Mouse (Mus musculus): ENCODE measurements around the gene Txn2.

The Txn2 gene

GRCm38 (mm10) chr15:77905275-77905970, 23.4 kb downstream of the Txn2 start:
- no peak for DNase-seq

GRCm38 (mm10) chr15:77904363-77904892, 24.4 kb downstream of the Txn2 start:
- no peak for DNase-seq

GRCm38 (mm10) chr15:77903176-77903575, 25.6 kb downstream of the Txn2 start:
- DNase-seq, result no peak

- DNase-seq, result no peak
These were observed 33.9 kb downstream of the Txn2 start for GRCm38 (mm10) chr15:77894926-77895325.

- no peak for DNase-seq
These were observed 35.5 kb downstream of the Txn2 start for GRCm38 (mm10) chr15:77893292-77893691.

- DNase-seq, result no peak
These were observed 36.4 kb downstream of the Txn2 start for GRCm38 (mm10) chr15:77892420-77892819.

- no peak for DNase-seq
These were observed 37.0 kb downstream of the Txn2 start for GRCm38 (mm10) chr15:77891766-77892165.

GRCm38 (mm10) chr15:77889761-77890422, 38.9 kb downstream of the Txn2 start:
- DNase-seq, result no peak

GRCm38 (mm10) chr15:77888286-77888685, 40.5 kb downstream of the Txn2 start:
- no peak for DNase-seq

GRCm38 (mm10) chr15:77887093-77887488, 41.7 kb downstream of the Txn2 start:
- DNase-seq, result no peak

GRCm38 (mm10) chr15:77886369-77887092, 42.3 kb downstream of the Txn2 start:
- DNase-seq, result no peak

- no peak for DNase-seq
These were observed 42.9 kb downstream of the Txn2 start for GRCm38 (mm10) chr15:77885945-77886344.

GRCm38 (mm10) chr15:77885159-77885558, 43.6 kb downstream of the Txn2 start:
- no peak for DNase-seq

- no peak for DNase-seq
These were observed 45.2 kb downstream of the Txn2 start for GRCm38 (mm10) chr15:77883697-77884010.

GRCm38 (mm10) chr15:77882797-77883696, 45.8 kb downstream of the Txn2 start:
- DNase-seq, result no peak

- no peak for DNase-seq
These were observed 46.5 kb downstream of the Txn2 start for GRCm38 (mm10) chr15:77882297-77882696.

GRCm38 (mm10) chr15:77881698-77882097, 47.1 kb downstream of the Txn2 start:
- DNase-seq, result no peak

GRCm38 (mm10) chr15:77880738-77881137, 48.1 kb downstream of the Txn2 start:
- DNase-seq, result no peak

GRCm38 (mm10) chr15:77879756-77880155, 49.0 kb downstream of the Txn2 start:
- DNase-seq, result no peak

- no peak for DNase-seq
These were observed 51.6 kb downstream of the Txn2 start for GRCm38 (mm10) chr15:77877209-77877608.

- no peak for DNase-seq
These were observed 52.1 kb downstream of the Txn2 start for GRCm38 (mm10) chr15:77876716-77877115.

- DNase-seq, result no peak
These were observed 52.9 kb downstream of the Txn2 start for GRCm38 (mm10) chr15:77875953-77876352.

GRCm38 (mm10) chr15:77874807-77875206, 54.0 kb downstream of the Txn2 start:
- DNase-seq, result no peak
